Comparison of ENCODE assay signal across 11 mouse cellular contexts in genomic region chr8:45052205-45052604, GRCm38 (mm10). TPM values are rescaled to one million over a fixed set of nuclear protein-coding genes. Genes with fewer than 3 reads are reported as not detected.
DNase-seq lines count a peak whose midpoint lies in the region; ATAC-seq lines count a peak whose summit lies in the region.
"Had no signal": no experiment of that assay in that cellular context is flagged by ENCODE, and none has a peak within 500 bp of the region (broad histone marks: within the 10 kb centered on the region; RNA-seq: fewer than 3 reads in every experiment).

No protein-coding gene starts in this region.

- WGBS in forebrain, embryonic 12.5 days, result 81% methylated on average over 1 of the region's 1 CpGs
- WGBS in forebrain, embryonic 16.5 days, result 66% methylated on average over 1 of the region's 1 CpGs

- H3K9me3 ChIP-seq in forebrain, embryonic 12.5 days, result no peaks in the 10 kb centered on the region
- peaks cover 3% of the 10 kb centered on the region; the same call in 1 of the 2 replicates for H3K9me3 ChIP-seq in forebrain, embryonic 16.5 days (ENCODE audit: control insufficient read depth, low read length)

- no peaks in the 10 kb centered on the region for H3K27me3 ChIP-seq in forebrain, embryonic 12.5 days
- H3K27me3 ChIP-seq in forebrain, embryonic 16.5 days (replicated peaks; ENCODE audit: control insufficient read depth, insufficient read depth, low read length), result no peaks in the 10 kb centered on the region

- DNase-seq in lung, postnatal 36 days, result peak; percentile 18
- DNase-seq in lung, adult 18-20 months, result no peak
- DNase-seq in retina, postnatal 1 day, result peak; percentile 56
- DNase-seq in c-Kit-positive CD71-positive TER-119-positive erythroid progenitor cells, embryonic 14.5 days (ENCODE audit: low spot score), result no peak
- DNase-seq in adrenal gland, postnatal 14 days, result no peak

- H3K4me1 ChIP-seq in forebrain, embryonic 12.5 days, result no peaks in the 10 kb centered on the region
- no peaks in the 10 kb centered on the region for H3K4me1 ChIP-seq in forebrain, embryonic 16.5 days (replicated peaks; ENCODE audit: control insufficient read depth, insufficient read depth, low read length)

- H3K27ac ChIP-seq in forebrain, embryonic 12.5 days, result no peak overlapping the region
- no peak overlapping the region for H3K27ac ChIP-seq in forebrain, embryonic 16.5 days (ENCODE audit: low read length)
- H3K27ac ChIP-seq: macrophage had no signal

- no peak overlapping the region for H3K4me2 ChIP-seq in forebrain, embryonic 12.5 days
- no peak overlapping the region for H3K4me2 ChIP-seq in forebrain, embryonic 16.5 days (ENCODE audit: low read length)

- peak; percentile 41; the same call in 1 of the 2 replicates for ATAC-seq in forebrain, embryonic 12.5 days (ENCODE audit: low FRiP score)
- ATAC-seq in forebrain, embryonic 16.5 days, result no peak
- ATAC-seq in granulocyte monocyte progenitor cell, adult 5-6 weeks (replicated peaks; ENCODE audit: poor library complexity, severe bottlenecking), result peak; percentile 58; the same call in 1 of the 2 replicates

- no peak overlapping the region for H3K9ac ChIP-seq in forebrain, embryonic 12.5 days
- no peak overlapping the region for H3K9ac ChIP-seq in forebrain, embryonic 16.5 days (replicated peaks; ENCODE audit: low read depth, low read length)

- H3K36me3 ChIP-seq in forebrain, embryonic 12.5 days (replicated peaks), result peaks cover 57% of the 10 kb centered on the region
- H3K36me3 ChIP-seq in forebrain, embryonic 16.5 days (ENCODE audit: control insufficient read depth, insufficient read depth), result no peaks in the 10 kb centered on the region; the same call in 1 of the 2 replicates

- H3K4me3 ChIP-seq in forebrain, embryonic 12.5 days (replicated peaks), result no peak overlapping the region
- H3K4me3 ChIP-seq in forebrain, embryonic 16.5 days (replicated peaks; ENCODE audit: low read length), result no peak overlapping the region

RNA-seq across cellular contexts. Expression of gene Mtnr1a, which starts 16.7 kb away (rescaled TPM):
- polyA plus RNA-seq in forebrain, embryonic 12.5 days (2016; fragmentation: Nextera tagmentation; extraction: Ambion mirVana), result 0.11 TPM in 1 of 2 replicates, not detected in the other
- polyA plus RNA-seq in forebrain, embryonic 16.5 days (2015; fragmentation: Nextera tagmentation; extraction: Ambion mirVana), result 0.35 TPM in 1 of 2 replicates, not detected in the other
- not detected in 2 replicates for total RNA-seq in granulocyte monocyte progenitor cell, adult 5-6 weeks (2014; fragmentation: Nextera tagmentation)
- not detected in 2 replicates for total RNA-seq in granulocyte monocyte progenitor cell, adult 5-6 weeks (2017)
- total RNA-seq in adrenal gland, postnatal 14 days (2021), result not detected in 2 replicates
- total RNA-seq: heart, postnatal 25 days; left cerebral cortex, adult 18-20 months had no signal
- polyA plus RNA-seq: macrophage had no signal

Comparison
In these comparisons a context has a peak if more than half of its experiments do, and no peak if none do; other contexts are left out.
1. DNase-seq: peak in lung, postnatal 36 days (single experiment) and retina, postnatal 1 day (single experiment); none in lung, adult 18-20 months (0 of 2), c-Kit-positive CD71-positive TER-119-positive erythroid progenitor cells, embryonic 14.5 days (single experiment) and adrenal gland, postnatal 14 days (single experiment).